Mouse (Mus musculus) thymus, postnatal 0 days (tissue): ENCODE results near the gene Aunip. TPM values are rescaled to one million over a fixed set of nuclear protein-coding genes. Genes with fewer than 3 reads are reported as not detected.

Experiments
- microRNA-seq: library from miRNA; unstranded; fragments of <30 nt; microRNA quantifications from one replicate; pipeline ENCODE4, GENCODE M21; 2016; ENCODE audit warnings: borderline number of aligned reads
- polyA plus RNA-seq: library from polyadenylated mRNA; unstranded; fragments of >200 nt; fragmentation: Nextera tagmentation; extraction: Ambion mirVana; gene quantifications from 2 replicates; pipeline ENCODE4 v1.2.1, GENCODE M21; 2015

Gene Aunip
- polyA plus RNA-seq, 1 experiment from 2014 or later: 14.3 TPM

Small RNA genes lying within 50 kb of the gene (microRNA-seq; reads per million reads assigned to microRNA genes)
- gene Gm23634 (1.7 reads per million), gene Mir6403 (not detected)

Other genes with a start within 250 kb of the Aunip start
- 18.3 and 21.9 TPM in 2 replicates for gene Pdik1l, start 223.1 kb upstream of the Aunip start, polyA plus RNA-seq
- 1.1 and 1.3 TPM in 2 replicates for gene Trim63, start 195.9 kb upstream of the Aunip start, polyA plus RNA-seq
- gene Slc30a2, start 167.8 kb upstream of the Aunip start, polyA plus RNA-seq: 0.17 and 0.40 TPM in 2 replicates
- 2.9 and 3.3 TPM in 2 replicates for gene Extl1, start 127.1 kb upstream of the Aunip start, polyA plus RNA-seq
- 4.6 and 5.3 TPM in 2 replicates for gene Pafah2, start 114.7 kb upstream of the Aunip start, polyA plus RNA-seq
- gene Stmn1, start 42.7 kb upstream of the Aunip start, polyA plus RNA-seq: 1,989 and 2,008 TPM in 2 replicates
- 8.1 TPM in 2 replicates for gene Paqr7, start 14.3 kb upstream of the Aunip start, polyA plus RNA-seq
- gene Mtfr1l, start 24.4 kb downstream of the Aunip start, polyA plus RNA-seq: 98.6 and 104 TPM in 2 replicates
- gene Selenon, start 41.2 kb downstream of the Aunip start, polyA plus RNA-seq: 4.8 and 6.8 TPM in 2 replicates
- gene Man1c1, start 193.3 kb downstream of the Aunip start, polyA plus RNA-seq: 0.91 and 1.2 TPM in 2 replicates